Mouse (Mus musculus): ENCODE data around the gene Nudt15. TPM values are rescaled to one million over a fixed set of nuclear protein-coding genes. Genes with fewer than 3 reads are reported as not detected.

The Nudt15 gene
- 0.49 and 0.53 TPM in 2 replicates for polyA plus RNA-seq (2012)

DNA sequence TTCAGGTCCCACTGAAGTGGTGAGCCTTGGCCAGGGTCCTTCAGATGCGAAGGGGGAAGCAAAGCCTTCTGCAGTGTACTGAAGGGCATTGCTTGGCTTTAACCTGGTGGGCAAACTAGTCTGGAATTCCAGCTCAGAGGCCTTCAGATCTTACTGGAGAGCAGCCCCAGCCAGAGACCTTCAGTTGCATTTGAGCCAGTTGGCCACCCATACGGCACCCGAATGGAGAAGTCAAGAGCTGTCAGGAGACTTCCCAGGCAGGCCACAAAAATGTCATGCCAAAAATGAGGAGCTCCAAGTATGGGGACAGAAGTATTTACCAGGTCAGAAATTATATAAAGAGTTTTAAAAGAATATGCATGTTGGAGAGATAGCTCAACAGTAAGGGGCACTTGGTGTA, at the start of gene Nudt15:
TSS of gene Nudt15 (minus strand) at position 192 of the 400 bp plus-strand sequence.

DNA sequence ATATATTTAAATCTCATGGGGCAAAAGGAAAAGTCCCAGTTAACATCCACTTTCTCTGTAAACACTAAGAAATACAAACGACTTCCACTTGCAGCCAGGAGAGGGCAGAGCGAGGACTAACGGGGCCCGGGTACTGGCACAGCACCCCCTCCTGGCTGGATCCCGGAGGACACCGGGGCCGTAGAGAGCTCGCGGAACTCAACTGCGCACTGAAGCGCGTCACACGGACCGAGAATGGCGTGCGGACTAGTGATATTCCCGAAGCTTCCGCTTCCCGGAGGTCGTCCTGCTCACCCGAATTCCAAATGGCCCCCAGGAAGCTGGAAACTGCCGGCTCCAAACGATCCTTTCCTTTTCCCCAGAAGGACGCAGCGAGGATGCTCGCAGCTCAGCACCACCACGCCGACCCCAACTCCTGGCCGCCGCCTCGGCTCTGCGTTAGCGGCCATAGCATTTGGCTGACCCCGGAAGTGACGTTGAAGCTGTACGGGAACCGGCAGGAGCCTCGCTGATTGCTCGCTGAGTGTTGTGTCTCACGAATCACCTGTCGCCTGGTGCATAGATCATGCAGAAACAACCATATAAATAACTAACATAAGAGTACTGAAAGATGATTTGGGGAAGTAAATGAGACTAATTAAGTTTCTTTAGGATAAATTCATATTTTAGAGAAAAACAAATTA, 23.1 kb downstream of the Nudt15 start, which contains the start of gene Sucla2:
TSS of gene Sucla2 (plus strand) at position 554 of the 683 bp plus-strand sequence.

GRCm38 (mm10) chr14:73509765-73510423, 38.1 kb downstream of the Nudt15 start, which contains the start of gene Med4:
TSS of gene Med4 (plus strand) at chr14:73510025.

Other genes starting within 250 kb of the Nudt15 start
- gene Rb1, start 222.4 kb downstream of the Nudt15 start, polyA plus RNA-seq (2012), result 5.1 and 5.6 TPM in 2 replicates
- gene Itm2b, start 163.0 kb downstream of the Nudt15 start, polyA plus RNA-seq (2012), result 346 and 422 TPM in 2 replicates
- gene Med4, start 38.2 kb downstream of the Nudt15 start, polyA plus RNA-seq (2012), result 6.9 and 11.3 TPM in 2 replicates
- 38.3 and 40.4 TPM in 2 replicates for gene Sucla2, start 22.9 kb downstream of the Nudt15 start, polyA plus RNA-seq (2012)
- not detected in 2 replicates for gene Gm21750, start 113.0 kb upstream of the Nudt15 start, polyA plus RNA-seq (2012)

All from megakaryocyte-erythroid progenitor cell, adult 5 weeks (primary cell).